ENCODE assay signal across 10 mouse cellular contexts in the genomic region with DNA sequence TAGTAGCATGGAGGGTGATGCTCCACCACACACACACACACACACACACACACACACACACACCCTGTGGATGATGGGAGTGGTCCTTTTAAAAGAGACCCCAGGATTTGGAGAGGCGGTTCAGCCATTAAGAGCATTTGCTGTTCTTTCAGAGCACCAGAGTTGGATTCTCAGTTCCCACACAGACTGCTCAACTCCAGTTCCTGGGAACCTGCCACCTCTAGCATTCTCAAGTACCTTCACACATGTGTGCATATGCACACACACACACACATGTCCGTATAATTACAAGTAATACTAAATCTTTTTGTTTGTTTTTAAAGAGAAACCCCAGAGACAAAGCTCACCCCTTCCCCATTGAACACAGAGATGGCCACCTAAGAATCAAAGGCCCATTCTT. TPM values are rescaled to one million over a fixed set of nuclear protein-coding genes. Genes with fewer than 3 reads are reported as not detected.
A peak's percentile ranks its signal among the peaks of the same experiment; 100 is the strongest.
DNase-seq lines count a peak whose midpoint lies in the region; ATAC-seq and TF ChIP-seq lines count a peak whose summit lies in the region.
"Had no signal": no experiment of that assay in that cellular context is flagged by ENCODE, and none has a peak within 500 bp of the region (broad histone marks: within the 10 kb centered on the region; RNA-seq: fewer than 3 reads in every experiment).

No protein-coding gene starts in this region.

- no peaks in the 10 kb centered on the region for H3K9me3 ChIP-seq in heart, embryonic 13.5 days
- H3K9me3 ChIP-seq in MEL (replicated peaks; ENCODE audit: insufficient read depth, low read length) = no peaks in the 10 kb centered on the region
- H3K9me3 ChIP-seq in hindbrain, embryonic 13.5 days = no peaks in the 10 kb centered on the region
- no peaks in the 10 kb centered on the region for H3K9me3 ChIP-seq in midbrain, embryonic 10.5 days (replicated peaks)

- TF ChIP-seq CTCF in MEL (IDR thresholded peaks at IDR 0.05 in 2 of 3, conservative IDR thresholded peaks at IDR 0.05 in 1 of 3; ENCODE audit: control insufficient read depth in 1 of 3, insufficient read depth in 1 of 3, low read depth in 2 of 3, low read length in 3 of 3, poor library complexity in 1 of 3, severe bottlenecking in 1 of 3) = no peak

- peaks cover 65% of the 10 kb centered on the region for H3K4me1 ChIP-seq in heart, embryonic 13.5 days
- peaks cover 15 to 52% of the 10 kb centered on the region in 2 experiments for H3K4me1 ChIP-seq in MEL (ENCODE audit: control insufficient read depth in 1 of 2, insufficient read depth in 2 of 2, low read length in 2 of 2)
- peaks cover 42% of the 10 kb centered on the region for H3K4me1 ChIP-seq in hindbrain, embryonic 13.5 days (replicated peaks)
- H3K4me1 ChIP-seq in midbrain, embryonic 10.5 days = peaks cover 52% of the 10 kb centered on the region

- no peak for TF ChIP-seq POLR2A in MEL (IDR thresholded peaks at IDR 0.05; ENCODE audit: control insufficient read depth in 1 of 2, insufficient read depth in 1 of 2, low read depth in 1 of 2, low read length in 2 of 2, poor library complexity in 1 of 2)

- peak overlapping the region; percentile 99 for H3K27ac ChIP-seq in heart, embryonic 13.5 days (replicated peaks)
- peak overlapping the region; percentile 96 for H3K27ac ChIP-seq in MEL (ENCODE audit: control insufficient read depth, low read depth, low read length)
- H3K27ac ChIP-seq in hindbrain, embryonic 13.5 days = peak overlapping the region; percentile 99
- peak overlapping the region; percentile 98 for H3K27ac ChIP-seq in midbrain, embryonic 10.5 days (replicated peaks)

- peaks cover 23% of the 10 kb centered on the region for H3K36me3 ChIP-seq in heart, embryonic 13.5 days
- peaks cover 12 to 41% of the 10 kb centered on the region in 2 experiments for H3K36me3 ChIP-seq in MEL (ENCODE audit: control insufficient read depth in 1 of 2, insufficient read depth in 2 of 2, low read length in 2 of 2)
- H3K36me3 ChIP-seq in hindbrain, embryonic 13.5 days = peaks cover 14% of the 10 kb centered on the region
- H3K36me3 ChIP-seq in midbrain, embryonic 10.5 days = peaks cover 24% of the 10 kb centered on the region

- no peak for ATAC-seq in heart, embryonic 13.5 days (ENCODE audit: extremely low read depth, insufficient number of reproducible peaks, low FRiP score, low TSS enrichment)
- no peak for ATAC-seq in hindbrain, embryonic 13.5 days (ENCODE audit: low FRiP score)
- ATAC-seq: lung, postnatal 0 days had no signal

- 84% methylated on average over 2 of the region's 2 CpGs for WGBS in heart, embryonic 13.5 days
- WGBS in hindbrain, embryonic 13.5 days = 80% methylated on average over 2 of the region's 2 CpGs
- WGBS in midbrain, embryonic 10.5 days = 89% methylated on average over 2 of the region's 2 CpGs

- TF ChIP-seq RAD21 in MEL (IDR thresholded peaks at IDR 0.05; ENCODE audit: low read depth, low read length) = no peak

- H3K4me3 ChIP-seq in heart, embryonic 13.5 days = no peak overlapping the region
- peak overlapping the region; percentile 31 to 66; a peak in 3 of 4 replicates for H3K4me3 ChIP-seq in MEL (ENCODE audit: control insufficient read depth in 1 of 2, insufficient read depth in 1 of 2, low read depth in 2 of 2, low read length in 2 of 2)
- H3K4me3 ChIP-seq in hindbrain, embryonic 13.5 days = no peak overlapping the region
- peak overlapping the region; percentile 86; the same call in 1 of the 2 replicates for H3K4me3 ChIP-seq in midbrain, embryonic 10.5 days

- DNase-seq in heart, postnatal 4 days = no peak
- no peak for DNase-seq in MEL (ENCODE audit: low read depth, low spot score)
- no peak for DNase-seq in midbrain, embryonic 10.5 days (ENCODE audit: low spot score)
- no peak for DNase-seq in adrenal gland, adult (ENCODE audit: inconsistent age in 2 of 2, low spot score in 1 of 2)
- DNase-seq in gastrocnemius, adult 8-10 months (ENCODE audit: low spot score in 2 of 2) = no peak
- no peak for DNase-seq in thymus, postnatal 36 days
- DNase-seq: adrenal gland, adult 8-10 months had no signal

- no peaks in the 10 kb centered on the region for H3K27me3 ChIP-seq in heart, embryonic 13.5 days (replicated peaks)
- no peaks in the 10 kb centered on the region for H3K27me3 ChIP-seq in MEL (ENCODE audit: control insufficient read depth in 1 of 2, insufficient read depth in 2 of 2, low read length in 2 of 2)
- no peaks in the 10 kb centered on the region for H3K27me3 ChIP-seq in hindbrain, embryonic 13.5 days
- H3K27me3 ChIP-seq in midbrain, embryonic 10.5 days (ENCODE audit: low read depth, poor library complexity, severe bottlenecking) = no peaks in the 10 kb centered on the region

- no peak for TF ChIP-seq EP300 in MEL (IDR thresholded peaks at IDR 0.05; ENCODE audit: low read depth in 1 of 2, low read length in 2 of 2)

- H3K79me2 ChIP-seq in MEL (ENCODE audit: control insufficient read depth, insufficient read depth, low read length, poor library complexity) = peaks cover 39% of the 10 kb centered on the region

- peak overlapping the region; percentile 92 for H3K4me2 ChIP-seq in heart, embryonic 13.5 days
- peak overlapping the region; percentile 96; the same call in 1 of the 2 replicates for H3K4me2 ChIP-seq in hindbrain, embryonic 13.5 days

- 0 out of 2 replicates have a peak overlapping the region, but pooled peaks have one; percentile 97 for H3K9ac ChIP-seq in heart, embryonic 13.5 days
- H3K9ac ChIP-seq in MEL (ENCODE audit: control insufficient read depth, low read depth, low read length, poor library complexity, severe bottlenecking) = peak overlapping the region; percentile 82
- H3K9ac ChIP-seq in hindbrain, embryonic 13.5 days = no peak overlapping the region

TF ChIP-seq in MEL, 35 proteins besides CTCF, POLR2A, EP300 and RAD21:
- TF ChIP-seq ZC3H11A (IDR thresholded peaks at IDR 0.05; ENCODE audit: low read depth, low read length) (no peak), MYB (IDR thresholded peaks at IDR 0.05; ENCODE audit: low read depth, low read length) (no peak), ETS1 (IDR thresholded peaks at IDR 0.05; ENCODE audit: low read depth, low read length) (no peak), BHLHE40 (IDR thresholded peaks at IDR 0.05; ENCODE audit: borderline replicate concordance, low read depth, low read length) (no peak), MAX (IDR thresholded peaks at IDR 0.05; ENCODE audit: low read length) (no peak), RCOR1 (IDR thresholded peaks at IDR 0.05; ENCODE audit: low read depth, low read length) (no peak), MEF2A (IDR thresholded peaks at IDR 0.05; ENCODE audit: extremely low read depth, insufficient replicate concordance, low read depth, low read length, poor library complexity, severe bottlenecking) (no peak), POLR2AphosphoS5 (IDR thresholded peaks at IDR 0.05; ENCODE audit: borderline replicate concordance, low read depth, low read length) (no peak), MYC (IDR thresholded peaks at IDR 0.05; ENCODE audit: low read depth, low read length) (no peak), ELF1 (IDR thresholded peaks at IDR 0.05; ENCODE audit: low read depth, low read length) (no peak), ZKSCAN1 (IDR thresholded peaks at IDR 0.05; ENCODE audit: low read depth, low read length) (no peak), POLR2AphosphoS2 (IDR thresholded peaks at IDR 0.05; ENCODE audit: low read length) (no peak), MXI1 (IDR thresholded peaks at IDR 0.05; ENCODE audit: low read depth, low read length) (no peak)

RNA-seq across cellular contexts. Expression of gene Scd2, which starts 1.4 kb away (rescaled TPM):
- 124 and 130 TPM in 2 replicates for polyA plus RNA-seq in heart, embryonic 13.5 days (2015; fragmentation: Nextera tagmentation; extraction: Ambion mirVana)
- total RNA-seq in heart, postnatal 4 days (2021) = 10 to 100 TPM; 78.1 to 82.1 TPM
- 392 and 554 TPM in 2 replicates for total RNA-seq in MEL (2012; rRNA removed)
- 100 to 1,000 TPM in 1 of 2 experiments, 10 to 100 TPM in 1; 47.4 to 593 TPM for polyA plus RNA-seq in MEL (2012; ENCODE audit: insufficient read depth in 1 of 2, insufficient read length in 2 of 2, low read depth in 1 of 2, low replicate concordance in 2 of 2, missing spikeins in 1 of 2)
- polyA plus RNA-seq in hindbrain, embryonic 13.5 days (2015; fragmentation: Nextera tagmentation; extraction: Ambion mirVana) = 246 and 249 TPM in 2 replicates
- 326 and 382 TPM in 2 replicates for polyA plus RNA-seq in midbrain, embryonic 10.5 days (2016; fragmentation: Nextera tagmentation; extraction: Ambion mirVana)
- 1 to 10 TPM; 3.7 to 7.8 (median 7.1) TPM for total RNA-seq in gastrocnemius, adult 8-10 months (2022)

RNA-seq across cellular contexts. Expression of gene Scd4, which starts 40.8 kb away (rescaled TPM):
- polyA plus RNA-seq in heart, embryonic 13.5 days (2015; fragmentation: Nextera tagmentation; extraction: Ambion mirVana) = 0.49 and 0.69 TPM in 2 replicates
- 10 to 100 TPM; 47.7 to 52.4 TPM for total RNA-seq in heart, postnatal 4 days (2021)
- total RNA-seq in MEL (2012; rRNA removed) = 0.16 and 0.31 TPM in 2 replicates
- polyA plus RNA-seq in MEL (2012; ENCODE audit: insufficient read depth in 1 of 2, insufficient read length in 2 of 2, low read depth in 1 of 2, low replicate concordance in 2 of 2, missing spikeins in 1 of 2) = under 1 TPM in 1 of 2 experiments, not detected in 1; 0.36 TPM
- 0.09 and 0.19 TPM in 2 replicates for polyA plus RNA-seq in hindbrain, embryonic 13.5 days (2015; fragmentation: Nextera tagmentation; extraction: Ambion mirVana)
- 0.06 TPM in 1 of 2 replicates, not detected in the other for polyA plus RNA-seq in midbrain, embryonic 10.5 days (2016; fragmentation: Nextera tagmentation; extraction: Ambion mirVana)
- total RNA-seq in gastrocnemius, adult 8-10 months (2022) = under 1 TPM in 1 of 4 experiments, not detected in 3; 0.13 TPM

Comparison
In these comparisons a context has a peak if more than half of its experiments do, and no peak if none do; other contexts are left out.
1. H3K4me3 ChIP-seq: peak in MEL (2 of 2) and midbrain, embryonic 10.5 days (single experiment); none in heart, embryonic 13.5 days (single experiment) and hindbrain, embryonic 13.5 days (single experiment).
2. Peak in every context shown above with its lines, with median percentiles within 50 percentile points of each other: H3K27ac ChIP-seq.